Mouse (Mus musculus): ENCODE data around the gene Col6a1. TPM values are rescaled to one million over a fixed set of nuclear protein-coding genes. Genes with fewer than 3 reads are reported as not detected.

The Col6a1 gene
- total RNA-seq, 4 experiments from 2014 or later, result 31.2 to 46.8 (median 38.5) TPM

- DNase-seq (ENCODE audit: low spot score in 2 of 2), result no peak
Observed at GRCm38 (mm10) chr10:76725097-76725496, 871 bp downstream of the Col6a1 start.

- DNase-seq (ENCODE audit: low spot score in 2 of 2), result no peak
Observed at GRCm38 (mm10) chr10:76724231-76724736, 1.7 kb downstream of the Col6a1 start.

- DNase-seq (ENCODE audit: low spot score in 2 of 2), result no peak
Observed at GRCm38 (mm10) chr10:76722751-76723450, 3.1 kb downstream of the Col6a1 start.

- DNase-seq (ENCODE audit: low spot score in 2 of 2), result no peak
Observed at GRCm38 (mm10) chr10:76721746-76722145, 4.2 kb downstream of the Col6a1 start.

- no peak for DNase-seq (ENCODE audit: low spot score in 2 of 2)
Observed at GRCm38 (mm10) chr10:76721216-76721615, 4.8 kb downstream of the Col6a1 start.

- DNase-seq (ENCODE audit: low spot score in 2 of 2), result no peak
Observed at GRCm38 (mm10) chr10:76717631-76718030, 8.3 kb downstream of the Col6a1 start.

- DNase-seq (ENCODE audit: low spot score in 2 of 2), result no peak
Observed at GRCm38 (mm10) chr10:76717026-76717425, 8.9 kb downstream of the Col6a1 start.

- peak; percentile 38 to 50 for DNase-seq (ENCODE audit: low spot score in 2 of 2)
Observed at GRCm38 (mm10) chr10:76714303-76714702, 11.7 kb downstream of the Col6a1 start.

GRCm38 (mm10) chr10:76712500-76712899 is 13.5 kb downstream of the Col6a1 start:
- DNase-seq (ENCODE audit: low spot score in 2 of 2), result no peak

- no peak for DNase-seq (ENCODE audit: low spot score in 2 of 2)
Observed at GRCm38 (mm10) chr10:76711331-76711730, 14.6 kb downstream of the Col6a1 start.

- no peak for DNase-seq (ENCODE audit: low spot score in 2 of 2)
Observed at GRCm38 (mm10) chr10:76708465-76708864, 17.5 kb downstream of the Col6a1 start.

GRCm38 (mm10) chr10:76707584-76707983 is 18.4 kb downstream of the Col6a1 start:
- DNase-seq (ENCODE audit: low spot score in 2 of 2), result no peak

- DNase-seq (ENCODE audit: low spot score in 2 of 2), result no peak
Observed at GRCm38 (mm10) chr10:76707001-76707400, 19.0 kb downstream of the Col6a1 start.

- no peak for DNase-seq (ENCODE audit: low spot score in 2 of 2)
Observed at GRCm38 (mm10) chr10:76704358-76704757, 21.6 kb downstream of the Col6a1 start.

GRCm38 (mm10) chr10:76701446-76701845 is 24.5 kb downstream of the Col6a1 start:
- DNase-seq (ENCODE audit: low spot score in 2 of 2), result no peak

- DNase-seq (ENCODE audit: low spot score in 2 of 2), result no peak
Observed at GRCm38 (mm10) chr10:76699816-76700215, 26.2 kb downstream of the Col6a1 start.

- DNase-seq (ENCODE audit: low spot score in 2 of 2), result no peak
Observed at GRCm38 (mm10) chr10:76695283-76695885, 30.6 kb downstream of the Col6a1 start.

- DNase-seq (ENCODE audit: low spot score in 2 of 2), result no peak
Observed at GRCm38 (mm10) chr10:76694765-76695164, 31.2 kb downstream of the Col6a1 start.

- no peak for DNase-seq (ENCODE audit: low spot score in 2 of 2)
Observed at GRCm38 (mm10) chr10:76693446-76693845, 32.5 kb downstream of the Col6a1 start.

- no peak for DNase-seq (ENCODE audit: low spot score in 2 of 2)
Observed at GRCm38 (mm10) chr10:76685451-76686017, 40.4 kb downstream of the Col6a1 start.

- DNase-seq (ENCODE audit: low spot score in 2 of 2), result no peak
Observed at GRCm38 (mm10) chr10:76683977-76684376, 42.0 kb downstream of the Col6a1 start.

- no peak for DNase-seq (ENCODE audit: low spot score in 2 of 2)
Observed at GRCm38 (mm10) chr10:76683461-76683860, 42.5 kb downstream of the Col6a1 start.

GRCm38 (mm10) chr10:76681882-76682281 is 44.1 kb downstream of the Col6a1 start:
- DNase-seq (ENCODE audit: low spot score in 2 of 2), result no peak

All from layer of hippocampus, adult 8-10 months (tissue).